Mouse (Mus musculus): ENCODE data around the gene Grid2. TPM values are rescaled to one million over a fixed set of nuclear protein-coding genes. Genes with fewer than 3 reads are reported as not detected.

The Grid2 gene
- total and polyA plus RNA-seq, 2 experiments: not detected

DNA sequence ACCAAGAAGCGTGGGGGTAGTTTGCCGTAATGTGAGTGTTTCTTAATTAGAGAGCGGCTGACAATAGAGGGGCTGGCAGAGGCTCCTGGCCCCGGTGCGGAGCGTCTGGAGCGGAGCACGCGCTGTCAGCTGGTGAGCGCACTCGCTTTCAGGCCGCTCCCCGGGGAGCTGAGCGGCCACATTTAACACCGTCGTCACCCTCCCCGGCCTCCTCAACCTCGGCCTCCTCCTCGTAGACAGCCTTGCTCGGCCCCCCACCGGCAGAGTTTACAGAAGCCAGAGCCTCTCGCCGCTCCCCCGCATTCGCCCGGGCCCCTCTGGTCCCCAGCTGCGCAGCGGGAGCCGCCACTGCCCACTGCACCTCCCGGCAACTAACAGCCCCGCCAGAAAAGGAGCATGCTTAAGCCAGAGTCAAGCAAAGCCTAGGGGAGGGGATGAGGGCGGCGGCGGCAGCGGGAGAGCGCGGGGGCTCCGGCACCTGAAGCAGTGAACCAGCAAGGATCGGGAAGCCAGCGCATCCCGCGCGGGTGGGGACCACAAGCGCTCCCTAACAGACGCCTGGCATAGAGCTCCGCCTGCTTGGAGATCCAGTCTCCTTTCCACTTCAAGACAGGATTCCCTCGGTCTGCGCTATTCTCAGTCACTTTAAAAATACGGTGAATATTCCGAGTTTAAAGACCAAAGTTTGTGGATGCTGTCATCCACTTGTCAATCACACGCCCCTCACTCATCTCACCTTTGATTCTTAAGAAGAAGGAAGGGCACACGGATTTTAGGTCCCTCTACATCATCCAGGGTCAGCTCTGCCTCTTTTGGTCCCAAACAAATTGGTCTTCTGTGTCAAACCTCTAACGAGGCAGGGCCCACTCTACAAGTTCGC, 1479.0 kb downstream of the Grid2 start:
- no peak overlapping the region for H3K27ac ChIP-seq (replicated peaks; ENCODE audit: insufficient read depth, low read depth, low read length)
- TF ChIP-seq POLR2A (IDR thresholded peaks at IDR 0.05; ENCODE audit: extremely low read depth, insufficient read depth, low read length): no peak
- TF ChIP-seq CTCF (IDR thresholded peaks at IDR 0.05; ENCODE audit: low read depth, low read length): no peak
- 4% methylated on average over 54 of the region's 54 CpGs for WGBS
- H3K27me3 ChIP-seq (ENCODE audit: control insufficient read depth, insufficient read depth, low read length): peaks cover 22% of the 10 kb centered on the region
- H3K4me1 ChIP-seq (ENCODE audit: control insufficient read depth, insufficient read depth, low read length): no peaks in the 10 kb centered on the region
- H3K9ac ChIP-seq (ENCODE audit: low read depth, low read length): no peak overlapping the region
- H3K79me2 ChIP-seq (ENCODE audit: control insufficient read depth, insufficient read depth, low read length): no peaks in the 10 kb centered on the region
- no peak for DNase-seq (ENCODE audit: extremely low read depth, low read depth, low spot score)
- H3K36me3 ChIP-seq (ENCODE audit: control insufficient read depth, insufficient read depth, low read length): no peaks in the 10 kb centered on the region
- H3K4me3 ChIP-seq (ENCODE audit: insufficient read depth, low read depth, low read length): no peak overlapping the region

DNA sequence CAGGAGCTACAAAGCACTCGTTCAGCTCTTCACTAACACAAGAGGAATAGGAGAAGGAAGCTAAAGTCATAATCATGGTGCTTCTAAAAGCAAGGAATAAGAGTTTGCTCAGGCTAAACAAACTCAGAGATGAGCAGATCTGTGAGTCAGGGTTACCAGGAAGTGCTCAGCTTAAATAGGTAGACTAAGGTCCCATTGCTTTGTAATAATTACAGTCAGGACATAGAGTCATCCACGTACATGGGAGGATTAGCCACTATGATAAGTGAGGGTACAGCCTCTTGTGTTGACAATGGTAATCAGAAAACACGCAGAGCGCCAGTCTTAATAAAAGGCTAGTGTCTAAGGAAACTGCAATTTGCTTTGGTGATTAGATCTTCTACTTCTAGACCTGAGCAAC, 1480.6 kb downstream of the Grid2 start:
- Histone ChIP-seq H3K36me3 (ENCODE audit: control insufficient read depth, insufficient read depth, low read length) (no peaks in the 10 kb centered on the region), H3K27me3 (ENCODE audit: control insufficient read depth, insufficient read depth, low read length) (peaks cover 12% of the 10 kb centered on the region), H3K4me3 (ENCODE audit: insufficient read depth, low read depth, low read length) (no peak overlapping the region), H3K27ac (replicated peaks; ENCODE audit: insufficient read depth, low read depth, low read length) (no peak overlapping the region), H3K4me1 (ENCODE audit: control insufficient read depth, insufficient read depth, low read length) (no peaks in the 10 kb centered on the region), H3K9ac (ENCODE audit: low read depth, low read length) (no peak overlapping the region), H3K79me2 (ENCODE audit: control insufficient read depth, insufficient read depth, low read length) (no peaks in the 10 kb centered on the region)
- TF ChIP-seq POLR2A (IDR thresholded peaks at IDR 0.05; ENCODE audit: extremely low read depth, insufficient read depth, low read length) (no peak), CTCF (IDR thresholded peaks at IDR 0.05; ENCODE audit: low read depth, low read length) (no peak)
- 55% methylated on average over 4 of the region's 4 CpGs for WGBS
- no peak for DNase-seq (ENCODE audit: extremely low read depth, low read depth, low spot score)

DNA sequence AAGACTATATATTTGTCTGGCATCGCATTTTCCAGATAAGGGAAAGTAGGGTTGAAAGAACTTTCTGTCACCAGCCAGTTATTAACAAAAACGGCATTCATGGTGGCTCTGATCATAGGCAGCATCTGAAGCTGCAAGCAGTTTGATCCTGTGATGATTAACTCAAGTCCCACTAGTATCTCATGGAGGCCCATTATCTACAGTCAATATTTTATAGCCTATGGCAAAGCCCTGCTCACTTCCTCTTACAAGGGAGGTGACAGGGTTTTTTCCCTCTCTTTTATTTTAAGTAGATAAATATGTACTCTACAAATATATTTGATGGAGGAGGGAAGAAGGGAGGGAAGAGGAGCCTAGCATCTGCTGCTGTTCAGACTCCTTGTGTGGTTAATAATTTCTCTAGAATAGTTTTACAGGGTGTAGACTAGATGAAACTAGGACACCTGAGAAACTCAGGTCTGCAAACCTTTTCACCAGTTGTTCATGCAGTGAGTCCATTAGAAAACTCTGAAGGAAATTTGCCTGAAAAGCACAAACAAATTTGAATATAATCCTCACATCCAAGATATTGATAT, 1487.3 kb downstream of the Grid2 start:
- DNase-seq (ENCODE audit: extremely low read depth, low read depth, low spot score): no peak
- no peaks in the 10 kb centered on the region for H3K79me2 ChIP-seq (ENCODE audit: control insufficient read depth, insufficient read depth, low read length)
- WGBS: 33% methylated on average over 2 of the region's 2 CpGs
- no peak overlapping the region for H3K27ac ChIP-seq (replicated peaks; ENCODE audit: insufficient read depth, low read depth, low read length)
- no peak overlapping the region for H3K4me3 ChIP-seq (ENCODE audit: insufficient read depth, low read depth, low read length)
- H3K27me3 ChIP-seq (ENCODE audit: control insufficient read depth, insufficient read depth, low read length): no peaks in the 10 kb centered on the region
- no peak overlapping the region for H3K9ac ChIP-seq (ENCODE audit: low read depth, low read length)
- H3K4me1 ChIP-seq (ENCODE audit: control insufficient read depth, insufficient read depth, low read length): no peaks in the 10 kb centered on the region
- H3K36me3 ChIP-seq (ENCODE audit: control insufficient read depth, insufficient read depth, low read length): no peaks in the 10 kb centered on the region
- TF ChIP-seq POLR2A (IDR thresholded peaks at IDR 0.05; ENCODE audit: extremely low read depth, insufficient read depth, low read length) (no peak), CTCF (IDR thresholded peaks at IDR 0.05; ENCODE audit: low read depth, low read length) (no peak)
